Mouse (Mus musculus): ENCODE data around the gene Serbp1. TPM values are rescaled to one million over a fixed set of nuclear protein-coding genes. Genes with fewer than 3 reads are reported as not detected.

Serbp1 gene
- polyA plus RNA-seq, 1 experiment from 2014 or later: 320 TPM

DNA sequence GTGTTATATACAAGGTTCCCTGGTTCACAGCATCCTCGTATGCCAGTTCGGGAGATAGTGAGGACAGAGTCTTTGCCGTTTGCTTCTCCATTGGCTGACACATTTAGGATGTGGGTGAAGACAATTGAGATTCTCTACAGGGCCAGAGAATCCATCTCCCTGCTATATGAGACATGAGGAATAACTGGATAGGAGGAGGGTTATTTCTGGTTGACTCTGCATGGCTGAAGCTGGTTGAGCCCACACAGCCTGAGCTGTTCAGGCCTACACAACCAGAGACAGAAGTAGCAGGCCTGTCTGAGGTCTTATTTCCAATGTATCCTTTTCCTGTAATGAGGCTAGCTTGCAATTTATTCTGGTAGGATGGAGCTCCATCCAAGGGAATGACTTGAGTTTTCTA lies 3.3 kb downstream of the Serbp1 start:
- no peak for ATAC-seq
- H3K9ac ChIP-seq (replicated peaks): no peak overlapping the region
- 99% methylated on average over 3 of the region's 3 CpGs for WGBS

DNA sequence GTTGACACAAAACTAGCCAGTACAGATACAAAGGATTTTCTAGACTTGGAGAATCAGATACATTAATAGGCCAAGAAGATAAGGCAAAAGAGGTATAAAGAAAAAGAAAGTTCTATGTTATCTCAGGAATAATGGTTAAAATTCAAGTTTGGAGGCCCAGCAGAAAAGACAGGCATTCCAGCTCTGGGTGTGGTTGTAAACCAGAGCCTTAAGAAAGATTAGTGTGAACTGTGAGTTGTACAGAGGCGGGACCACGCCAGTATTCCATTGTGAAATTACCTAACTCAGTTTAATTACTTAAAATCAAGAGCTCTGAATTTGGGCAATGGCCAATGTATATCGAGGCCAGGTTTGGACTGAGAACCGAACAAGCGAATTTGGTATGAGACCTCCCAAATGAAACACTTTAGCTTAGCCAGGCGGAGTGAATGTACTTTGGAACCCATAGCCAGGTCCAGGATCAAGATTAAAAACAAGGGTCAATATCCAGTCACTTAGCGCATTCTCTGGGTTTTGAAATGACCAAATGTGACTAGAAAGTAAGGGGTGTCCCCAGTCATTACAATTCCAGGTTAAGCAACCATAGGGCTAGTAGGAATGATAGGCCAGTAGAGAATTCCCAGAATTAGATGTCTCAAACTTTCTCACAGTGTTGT lies 5.9 kb downstream of the Serbp1 start:
- no peaks in the 10 kb centered on the region for H3K36me3 ChIP-seq
- H3K27ac ChIP-seq: no peak overlapping the region
- no peak for ATAC-seq
- H3K4me1 ChIP-seq (replicated peaks): no peaks in the 10 kb centered on the region
- H3K4me3 ChIP-seq (replicated peaks): no peak overlapping the region
- WGBS: 96% methylated on average over 7 of the region's 7 CpGs
- no peaks in the 10 kb centered on the region for H3K27me3 ChIP-seq
- no peaks in the 10 kb centered on the region for H3K9me3 ChIP-seq
- H3K4me2 ChIP-seq (replicated peaks): no peak overlapping the region
- H3K9ac ChIP-seq (replicated peaks): no peak overlapping the region

More for the DNA sequence above, 3.3 kb downstream of the Serbp1 start:
- no peak overlapping the region for H3K4me3 ChIP-seq (replicated peaks)
- H3K27me3 ChIP-seq: no peaks in the 10 kb centered on the region
- H3K9me3 ChIP-seq: no peaks in the 10 kb centered on the region
- no peak overlapping the region for H3K4me2 ChIP-seq (replicated peaks)
- no peaks in the 10 kb centered on the region for H3K4me1 ChIP-seq (replicated peaks)
- no peaks in the 10 kb centered on the region for H3K36me3 ChIP-seq
- no peak overlapping the region for H3K27ac ChIP-seq

DNA sequence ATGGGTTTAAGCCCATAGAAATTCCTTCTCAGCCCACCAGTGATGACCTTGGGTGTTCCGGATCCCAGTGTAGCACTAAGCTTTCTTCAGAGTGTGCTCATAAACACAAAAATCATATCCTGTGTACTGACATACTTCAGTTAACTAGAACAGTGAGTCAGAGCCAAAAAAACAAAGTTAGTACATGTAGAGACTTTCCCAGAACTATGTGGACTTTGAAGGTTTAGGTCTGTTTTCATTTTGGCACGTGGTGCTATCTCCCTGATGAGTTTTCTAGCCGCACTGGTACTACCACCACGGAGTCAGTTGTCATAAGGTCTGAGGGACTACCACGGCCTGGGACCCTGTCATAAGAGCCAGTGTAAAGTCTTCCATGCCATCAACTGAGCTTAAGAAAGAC lies 6.5 kb downstream of the Serbp1 start:
- Histone ChIP-seq H3K9me3 (no peaks in the 10 kb centered on the region), H3K4me3 (replicated peaks) (no peak overlapping the region), H3K9ac (replicated peaks) (no peak overlapping the region), H3K36me3 (no peaks in the 10 kb centered on the region), H3K27ac (no peak overlapping the region), H3K4me2 (replicated peaks) (no peak overlapping the region), H3K27me3 (no peaks in the 10 kb centered on the region), H3K4me1 (replicated peaks) (no peaks in the 10 kb centered on the region)
- WGBS: 83% methylated on average over 5 of the region's 5 CpGs
- ATAC-seq: no peak

DNA sequence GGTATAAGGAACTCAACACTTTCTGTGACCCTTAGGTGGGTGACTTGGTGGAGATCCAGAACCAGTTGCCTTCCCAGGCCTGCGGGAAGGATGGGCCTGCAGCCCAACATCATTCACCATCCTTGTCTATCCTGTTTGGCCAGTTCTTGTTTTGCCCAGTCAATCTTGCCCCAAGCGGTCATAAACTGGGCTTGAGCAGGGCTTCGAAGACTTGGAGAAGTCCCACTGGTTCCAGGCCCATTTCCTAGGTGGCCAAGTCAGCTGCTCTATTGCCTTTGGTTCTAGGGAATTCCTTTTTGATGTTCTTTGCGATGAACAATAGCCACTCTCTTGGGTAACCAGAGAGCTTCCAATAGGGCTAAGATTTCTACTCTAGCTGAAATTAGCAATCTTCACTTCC lies 13.1 kb downstream of the Serbp1 start:
- no peak overlapping the region for H3K4me2 ChIP-seq (replicated peaks)
- H3K4me3 ChIP-seq (replicated peaks): no peak overlapping the region
- no peaks in the 10 kb centered on the region for H3K9me3 ChIP-seq
- no peak overlapping the region for H3K27ac ChIP-seq
- no peaks in the 10 kb centered on the region for H3K4me1 ChIP-seq (replicated peaks)
- H3K36me3 ChIP-seq: no peaks in the 10 kb centered on the region
- 93% methylated on average over 4 of the region's 4 CpGs for WGBS
- H3K9ac ChIP-seq (replicated peaks): no peak overlapping the region
- ATAC-seq: no peak
- H3K27me3 ChIP-seq: no peaks in the 10 kb centered on the region

DNA sequence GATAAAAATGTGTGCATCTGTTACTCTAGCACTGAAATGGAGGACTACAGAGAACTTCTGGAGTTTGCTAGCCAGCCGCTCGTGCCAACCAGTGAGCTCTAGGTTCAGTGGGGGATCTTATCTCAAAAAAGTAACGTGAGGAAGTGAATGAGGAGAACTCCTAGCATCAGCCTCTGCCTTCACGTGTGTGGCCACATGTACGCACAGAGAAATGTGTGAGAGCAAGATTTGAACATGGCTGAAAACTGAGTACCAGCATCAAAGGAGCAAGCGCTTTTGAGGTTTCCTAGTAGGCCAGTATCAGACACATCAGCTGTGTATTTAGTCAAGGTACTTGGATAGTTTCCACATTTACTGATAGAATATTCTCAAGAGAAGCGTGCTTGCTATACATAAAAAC lies 27.0 kb downstream of the Serbp1 start:
- no peak overlapping the region for H3K4me2 ChIP-seq (replicated peaks)
- H3K36me3 ChIP-seq: no peaks in the 10 kb centered on the region
- no peaks in the 10 kb centered on the region for H3K9me3 ChIP-seq
- no peaks in the 10 kb centered on the region for H3K27me3 ChIP-seq
- H3K9ac ChIP-seq (replicated peaks): no peak overlapping the region
- WGBS: 92% methylated on average over 7 of the region's 7 CpGs
- H3K4me3 ChIP-seq (replicated peaks): no peak overlapping the region
- no peak for ATAC-seq
- H3K27ac ChIP-seq: no peak overlapping the region
- peaks cover 22% of the 10 kb centered on the region for H3K4me1 ChIP-seq (replicated peaks)

DNA sequence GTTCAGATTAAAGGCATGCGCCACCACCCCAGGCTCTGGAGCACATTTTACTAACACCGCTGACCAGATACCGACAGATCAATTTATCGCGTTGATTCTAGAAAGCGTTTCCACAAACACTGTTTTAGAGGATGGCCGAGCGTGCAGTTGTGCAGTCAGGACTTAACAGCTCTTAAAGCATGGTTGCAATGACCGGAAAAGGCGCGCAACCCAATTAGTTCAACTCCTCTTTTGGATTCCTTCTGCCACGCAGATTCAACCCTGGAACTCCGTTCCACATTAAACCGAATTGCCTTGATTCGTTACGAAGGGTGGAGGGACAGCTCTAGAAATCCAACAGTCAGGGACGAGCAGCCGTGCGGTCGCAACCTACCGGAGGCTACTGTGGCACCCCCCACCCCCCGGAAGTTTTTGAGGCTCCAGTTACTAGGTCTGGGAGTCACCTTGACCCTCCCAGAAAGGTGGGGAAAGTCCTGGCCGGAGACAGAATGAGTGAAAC lies 28.2 kb downstream of the Serbp1 start:
- peak overlapping the region; percentile 64 for H3K9ac ChIP-seq (replicated peaks)
- H3K36me3 ChIP-seq: no peaks in the 10 kb centered on the region
- ATAC-seq: no peak; the same call in 1 of the 2 replicates
- WGBS: under 1% methylated on average over 23 of the region's 23 CpGs
- H3K27ac ChIP-seq: no peak overlapping the region
- H3K4me2 ChIP-seq (replicated peaks): peak overlapping the region; percentile 73
- H3K4me1 ChIP-seq (replicated peaks): peaks cover 29% of the 10 kb centered on the region
- no peaks in the 10 kb centered on the region for H3K27me3 ChIP-seq
- peak overlapping the region; percentile 100 for H3K4me3 ChIP-seq (replicated peaks)
- H3K9me3 ChIP-seq: no peaks in the 10 kb centered on the region

DNA sequence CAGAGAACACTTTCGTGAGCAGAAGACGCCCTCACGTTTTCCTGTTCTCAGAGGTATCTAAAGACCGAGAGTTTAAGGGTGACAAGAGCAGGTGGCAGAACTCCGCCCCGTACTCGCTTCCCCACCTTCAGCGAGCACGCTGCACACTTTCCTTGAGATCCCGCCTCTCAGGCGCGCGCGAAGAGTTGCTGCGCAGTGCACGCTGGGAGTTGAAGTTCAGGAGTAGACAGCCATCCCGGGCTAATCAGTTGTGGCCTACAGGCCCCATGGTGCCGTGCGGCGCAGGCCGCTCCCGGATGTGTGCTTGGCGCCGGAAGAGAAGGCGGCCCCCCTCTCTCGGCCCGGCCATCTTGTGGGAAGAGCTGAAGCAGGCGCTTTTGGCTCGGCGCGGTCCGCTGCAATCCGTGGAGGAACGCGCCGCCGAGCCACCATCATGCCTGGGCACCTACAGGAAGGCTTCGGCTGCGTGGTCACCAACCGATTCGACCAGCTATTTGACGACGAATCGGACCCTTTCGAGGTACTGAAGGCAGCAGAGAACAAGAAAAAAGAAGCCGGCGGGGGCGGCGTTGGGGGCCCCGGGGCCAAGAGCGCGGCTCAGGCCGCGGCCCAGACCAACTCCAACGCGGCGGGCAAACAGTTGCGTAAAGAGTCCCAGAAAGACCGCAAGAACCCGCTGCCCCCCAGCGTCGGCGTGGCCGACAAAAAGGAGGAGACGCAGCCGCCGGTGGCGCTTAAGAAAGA lies 28.9 kb downstream of the Serbp1 start:
- Histone ChIP-seq H3K4me2 (replicated peaks) (peak overlapping the region; percentile 76), H3K27me3 (no peaks in the 10 kb centered on the region), H3K4me1 (replicated peaks) (peaks cover 31% of the 10 kb centered on the region), H3K36me3 (peaks cover 5% of the 10 kb centered on the region), H3K9me3 (no peaks in the 10 kb centered on the region), H3K9ac (replicated peaks) (peak overlapping the region; percentile 97), H3K27ac (peak overlapping the region; percentile 91), H3K4me3 (replicated peaks) (peak overlapping the region; percentile 100)
- peak; percentile 100 for ATAC-seq
- under 1% methylated on average over 68 of the region's 68 CpGs for WGBS

DNA sequence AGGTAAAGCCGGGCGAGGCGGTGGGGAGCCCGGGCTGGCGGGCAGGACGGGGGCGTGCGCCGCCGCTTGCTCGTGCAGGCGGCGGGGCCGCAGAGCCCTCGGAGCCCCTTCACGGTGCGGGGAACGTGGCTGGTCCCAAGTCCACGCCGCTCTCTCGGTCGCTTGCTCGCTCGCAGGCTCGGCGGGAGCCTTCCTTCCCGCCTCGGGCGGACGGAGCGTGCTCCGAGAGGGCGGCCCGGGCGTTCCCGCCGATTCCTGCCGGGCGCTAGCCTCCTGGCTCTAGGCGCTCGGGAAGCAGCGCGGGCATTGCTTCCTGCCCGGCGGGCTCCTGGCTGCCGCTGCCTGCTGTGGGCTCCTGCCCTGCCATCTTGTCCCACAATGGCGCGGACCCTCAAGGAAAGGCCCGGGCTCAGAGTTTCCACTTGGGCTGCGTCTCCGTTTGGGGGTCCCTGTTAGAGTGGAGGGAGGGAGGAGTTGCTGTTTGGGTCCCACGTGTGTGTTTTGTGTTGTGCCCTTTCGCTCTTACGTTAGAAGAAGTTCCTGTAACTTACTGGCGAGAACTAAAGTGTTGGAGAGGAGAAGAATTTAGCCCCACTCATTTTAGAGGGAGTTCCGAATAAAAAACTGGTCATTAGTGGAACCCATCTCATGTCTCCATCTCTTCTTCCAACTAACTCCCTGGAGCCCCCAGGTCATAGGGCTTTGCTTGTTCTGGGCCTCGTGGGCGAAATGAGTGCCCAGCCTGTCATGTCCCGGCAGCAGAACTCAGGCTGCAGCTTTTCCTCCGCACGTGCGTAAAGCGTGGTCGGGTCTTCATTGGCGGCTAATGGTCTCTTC lies 29.6 kb downstream of the Serbp1 start:
- Histone ChIP-seq H3K4me1 (replicated peaks) (peaks cover 31% of the 10 kb centered on the region), H3K27ac (peak overlapping the region; percentile 91), H3K9ac (replicated peaks) (peak overlapping the region; percentile 97), H3K36me3 (peaks cover 7% of the 10 kb centered on the region), H3K4me2 (replicated peaks) (peak overlapping the region; percentile 76), H3K9me3 (no peaks in the 10 kb centered on the region), H3K4me3 (replicated peaks) (peak overlapping the region; percentile 100), H3K27me3 (no peaks in the 10 kb centered on the region)
- peak; percentile 44 for ATAC-seq
- under 1% methylated on average over 65 of the region's 65 CpGs for WGBS

DNA sequence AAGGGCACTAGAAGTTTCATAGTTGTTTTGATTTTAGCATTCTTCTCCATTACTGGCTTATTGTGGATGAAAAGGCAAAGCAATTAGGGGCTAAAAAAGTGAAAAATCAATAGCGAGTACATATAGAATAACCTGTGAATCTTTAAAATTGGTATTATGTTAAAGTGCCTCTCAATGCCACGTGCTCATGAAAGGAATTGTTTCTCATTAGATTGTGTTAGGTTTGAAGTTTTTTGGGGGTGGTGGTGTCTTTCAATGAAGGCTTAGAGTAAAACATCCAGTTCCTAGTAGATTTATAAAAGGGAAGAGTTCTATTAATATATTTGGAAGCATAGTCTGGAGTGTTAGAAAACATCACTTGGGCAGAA lies 30.3 kb downstream of the Serbp1 start:
- H3K9ac ChIP-seq (replicated peaks): peak overlapping the region; percentile 97
- ATAC-seq: no peak
- H3K27ac ChIP-seq: no peak overlapping the region
- H3K36me3 ChIP-seq: peaks cover 11% of the 10 kb centered on the region
- peak overlapping the region; percentile 100 for H3K4me3 ChIP-seq (replicated peaks)
- H3K4me1 ChIP-seq (replicated peaks): peaks cover 31% of the 10 kb centered on the region
- 0% methylated on average over 2 of the region's 2 CpGs for WGBS
- H3K4me2 ChIP-seq (replicated peaks): peak overlapping the region; percentile 76
- no peaks in the 10 kb centered on the region for H3K9me3 ChIP-seq
- no peaks in the 10 kb centered on the region for H3K27me3 ChIP-seq

DNA sequence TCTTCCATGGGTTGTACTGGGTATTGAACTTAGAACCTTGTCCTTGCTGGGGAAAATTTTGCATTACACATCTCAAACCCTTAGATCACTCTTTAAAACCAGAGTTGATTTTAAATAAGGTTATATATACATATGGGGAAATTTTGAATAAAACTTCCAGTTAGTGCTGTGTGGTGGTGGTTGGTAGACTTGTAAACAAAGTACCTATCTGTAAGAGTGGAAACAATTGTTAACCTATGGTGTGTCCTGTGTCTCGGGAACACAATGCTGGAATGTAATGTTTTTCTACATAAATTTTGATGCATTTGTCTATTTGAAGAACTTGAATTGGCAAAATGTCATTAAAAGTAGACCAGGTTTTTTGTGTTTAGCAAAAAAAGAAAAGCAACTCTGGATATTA lies 31.0 kb downstream of the Serbp1 start:
- Histone ChIP-seq H3K36me3 (peaks cover 16% of the 10 kb centered on the region), H3K4me1 (replicated peaks) (peaks cover 31% of the 10 kb centered on the region), H3K9ac (replicated peaks) (no peak overlapping the region), H3K4me3 (replicated peaks) (peak overlapping the region; percentile 100), H3K9me3 (no peaks in the 10 kb centered on the region), H3K27me3 (no peaks in the 10 kb centered on the region), H3K27ac (no peak overlapping the region), H3K4me2 (replicated peaks) (peak overlapping the region; percentile 58)
- ATAC-seq: no peak
- 14% methylated on average over 1 of the region's 1 CpGs for WGBS

DNA sequence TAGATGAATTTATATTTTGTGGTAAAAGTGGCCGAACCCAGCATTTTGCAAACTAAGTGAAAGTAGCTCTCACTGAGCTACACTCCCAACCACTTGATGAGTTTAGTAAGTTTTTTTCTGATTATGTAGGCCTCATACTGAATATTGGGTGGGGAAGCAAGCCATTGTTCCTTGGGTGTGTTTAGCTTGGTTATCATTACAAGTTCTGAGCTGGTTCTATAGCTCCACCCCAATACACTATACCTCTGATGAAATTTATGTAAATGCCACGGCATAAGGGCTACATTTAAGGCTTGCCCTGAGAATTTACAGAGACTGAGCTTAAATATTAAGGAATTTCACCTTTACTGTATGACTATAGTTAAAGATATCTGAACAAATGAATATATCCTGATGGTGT lies 31.5 kb downstream of the Serbp1 start:
- H3K27ac ChIP-seq: no peak overlapping the region
- H3K9me3 ChIP-seq: no peaks in the 10 kb centered on the region
- ATAC-seq: no peak
- H3K4me1 ChIP-seq (replicated peaks): peaks cover 31% of the 10 kb centered on the region
- peaks cover 16% of the 10 kb centered on the region for H3K36me3 ChIP-seq
- 60% methylated on average over 2 of the region's 2 CpGs for WGBS
- H3K4me2 ChIP-seq (replicated peaks): peak overlapping the region; percentile 58
- peak overlapping the region; percentile 100 for H3K4me3 ChIP-seq (replicated peaks)
- no peaks in the 10 kb centered on the region for H3K27me3 ChIP-seq
- no peak overlapping the region for H3K9ac ChIP-seq (replicated peaks)

DNA sequence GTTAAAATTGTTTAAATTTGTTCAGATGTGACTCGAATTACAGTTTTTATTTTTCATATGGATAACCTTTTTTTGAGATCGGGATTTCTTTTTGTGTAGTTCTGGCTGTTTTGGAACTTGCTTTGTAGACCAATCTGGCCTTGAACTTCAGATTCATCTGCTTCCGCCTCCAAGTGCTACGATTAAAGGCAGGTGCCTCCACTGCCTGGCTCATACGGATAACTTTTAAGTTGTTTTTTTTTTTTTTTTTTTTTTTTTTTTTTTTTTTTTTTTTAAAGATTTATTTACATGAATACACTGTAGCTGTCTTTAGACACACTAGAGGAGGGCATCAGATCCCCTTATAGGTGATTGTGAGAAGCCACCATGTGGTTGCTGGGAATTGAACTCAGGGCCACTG lies 40.0 kb downstream of the Serbp1 start:
- Histone ChIP-seq H3K27me3 (no peaks in the 10 kb centered on the region), H3K4me3 (replicated peaks) (no peak overlapping the region), H3K4me2 (replicated peaks) (no peak overlapping the region), H3K27ac (no peak overlapping the region), H3K4me1 (replicated peaks) (no peaks in the 10 kb centered on the region), H3K9ac (replicated peaks) (no peak overlapping the region), H3K36me3 (peaks cover 46% of the 10 kb centered on the region), H3K9me3 (no peaks in the 10 kb centered on the region)
- WGBS: 92% methylated on average over 5 of the region's 5 CpGs
- ATAC-seq: no peak
